Mouse (Mus musculus): ENCODE measurements around the gene Nfib. TPM values are rescaled to one million over a fixed set of nuclear protein-coding genes. Genes with fewer than 3 reads are reported as not detected.

Nfib gene
- polyA plus RNA-seq, 1 experiment = 3.9 TPM

GRCm38 (mm10) chr4:82637633-82638032, 67.9 kb downstream of the Nfib start:
- Histone ChIP-seq H3K4me3 (ENCODE audit: control insufficient read depth, insufficient read depth, low read length) (no peak overlapping the region), H3K36me3 (ENCODE audit: control insufficient read depth, insufficient read depth, low read length) (no peaks in the 10 kb centered on the region), H3K27ac (ENCODE audit: control insufficient read depth, insufficient read depth, low read length) (no peak overlapping the region), H3K4me1 (replicated peaks; ENCODE audit: control insufficient read depth, insufficient read depth, low read length) (no peaks in the 10 kb centered on the region), H3K27me3 (ENCODE audit: control insufficient read depth, insufficient read depth, low read length) (no peaks in the 10 kb centered on the region)
- TF ChIP-seq POLR2A (IDR thresholded peaks at IDR 0.05; ENCODE audit: control insufficient read depth, extremely low read depth, insufficient read depth, low read length, poor library complexity) = no peak
- TF ChIP-seq CTCF (IDR thresholded peaks at IDR 0.05; ENCODE audit: borderline replicate concordance, control insufficient read depth, extremely low read depth, insufficient read depth, low read length, poor library complexity) = no peak
- DNase-seq = no peak
- WGBS = 98% methylated on average over 4 of the region's 4 CpGs

GRCm38 (mm10) chr4:82636658-82637057, 68.9 kb downstream of the Nfib start:
- no peaks in the 10 kb centered on the region for H3K4me1 ChIP-seq (replicated peaks; ENCODE audit: control insufficient read depth, insufficient read depth, low read length)
- no peak for DNase-seq
- H3K4me3 ChIP-seq (ENCODE audit: control insufficient read depth, insufficient read depth, low read length) = no peak overlapping the region
- H3K27me3 ChIP-seq (ENCODE audit: control insufficient read depth, insufficient read depth, low read length) = no peaks in the 10 kb centered on the region
- 90% methylated on average over 5 of the region's 5 CpGs for WGBS
- TF ChIP-seq POLR2A (IDR thresholded peaks at IDR 0.05; ENCODE audit: control insufficient read depth, extremely low read depth, insufficient read depth, low read length, poor library complexity) = no peak
- no peak for TF ChIP-seq CTCF (IDR thresholded peaks at IDR 0.05; ENCODE audit: borderline replicate concordance, control insufficient read depth, extremely low read depth, insufficient read depth, low read length, poor library complexity)
- H3K36me3 ChIP-seq (ENCODE audit: control insufficient read depth, insufficient read depth, low read length) = no peaks in the 10 kb centered on the region
- H3K27ac ChIP-seq (ENCODE audit: control insufficient read depth, insufficient read depth, low read length) = no peak overlapping the region

- H3K36me3 ChIP-seq (ENCODE audit: control insufficient read depth, insufficient read depth, low read length) = no peaks in the 10 kb centered on the region
- H3K4me1 ChIP-seq (replicated peaks; ENCODE audit: control insufficient read depth, insufficient read depth, low read length) = no peaks in the 10 kb centered on the region
- no peak overlapping the region for H3K4me3 ChIP-seq (ENCODE audit: control insufficient read depth, insufficient read depth, low read length)
- 80% methylated on average over 5 of the region's 5 CpGs for WGBS
- H3K27ac ChIP-seq (ENCODE audit: control insufficient read depth, insufficient read depth, low read length) = no peak overlapping the region
- no peak for DNase-seq
- H3K27me3 ChIP-seq (ENCODE audit: control insufficient read depth, insufficient read depth, low read length) = no peaks in the 10 kb centered on the region
- TF ChIP-seq CTCF (IDR thresholded peaks at IDR 0.05; ENCODE audit: borderline replicate concordance, control insufficient read depth, extremely low read depth, insufficient read depth, low read length, poor library complexity) (no peak), POLR2A (IDR thresholded peaks at IDR 0.05; ENCODE audit: control insufficient read depth, extremely low read depth, insufficient read depth, low read length, poor library complexity) (no peak)
Observed at GRCm38 (mm10) chr4:82635881-82636280, 69.7 kb downstream of the Nfib start.

- Histone ChIP-seq H3K27ac (ENCODE audit: control insufficient read depth, insufficient read depth, low read length) (no peak overlapping the region), H3K4me1 (replicated peaks; ENCODE audit: control insufficient read depth, insufficient read depth, low read length) (no peaks in the 10 kb centered on the region), H3K27me3 (ENCODE audit: control insufficient read depth, insufficient read depth, low read length) (no peaks in the 10 kb centered on the region), H3K4me3 (ENCODE audit: control insufficient read depth, insufficient read depth, low read length) (no peak overlapping the region), H3K36me3 (ENCODE audit: control insufficient read depth, insufficient read depth, low read length) (no peaks in the 10 kb centered on the region)
- WGBS = 96% methylated on average over 11 of the region's 11 CpGs
- TF ChIP-seq CTCF (IDR thresholded peaks at IDR 0.05; ENCODE audit: borderline replicate concordance, control insufficient read depth, extremely low read depth, insufficient read depth, low read length, poor library complexity) (no peak), POLR2A (IDR thresholded peaks at IDR 0.05; ENCODE audit: control insufficient read depth, extremely low read depth, insufficient read depth, low read length, poor library complexity) (no peak)
- no peak for DNase-seq
Observed at GRCm38 (mm10) chr4:82635118-82635517, 70.4 kb downstream of the Nfib start.

- 89% methylated on average over 7 of the region's 7 CpGs for WGBS
- Histone ChIP-seq H3K27ac (ENCODE audit: control insufficient read depth, insufficient read depth, low read length) (no peak overlapping the region), H3K36me3 (ENCODE audit: control insufficient read depth, insufficient read depth, low read length) (no peaks in the 10 kb centered on the region), H3K27me3 (ENCODE audit: control insufficient read depth, insufficient read depth, low read length) (no peaks in the 10 kb centered on the region), H3K4me3 (ENCODE audit: control insufficient read depth, insufficient read depth, low read length) (no peak overlapping the region), H3K4me1 (replicated peaks; ENCODE audit: control insufficient read depth, insufficient read depth, low read length) (no peaks in the 10 kb centered on the region)
- DNase-seq = no peak
- TF ChIP-seq CTCF (IDR thresholded peaks at IDR 0.05; ENCODE audit: borderline replicate concordance, control insufficient read depth, extremely low read depth, insufficient read depth, low read length, poor library complexity) = no peak
- no peak for TF ChIP-seq POLR2A (IDR thresholded peaks at IDR 0.05; ENCODE audit: control insufficient read depth, extremely low read depth, insufficient read depth, low read length, poor library complexity)
Observed at GRCm38 (mm10) chr4:82634365-82634764, 71.2 kb downstream of the Nfib start.

- no peaks in the 10 kb centered on the region for H3K27me3 ChIP-seq (ENCODE audit: control insufficient read depth, insufficient read depth, low read length)
- no peak for TF ChIP-seq CTCF (IDR thresholded peaks at IDR 0.05; ENCODE audit: borderline replicate concordance, control insufficient read depth, extremely low read depth, insufficient read depth, low read length, poor library complexity)
- no peaks in the 10 kb centered on the region for H3K36me3 ChIP-seq (ENCODE audit: control insufficient read depth, insufficient read depth, low read length)
- no peak overlapping the region for H3K4me3 ChIP-seq (ENCODE audit: control insufficient read depth, insufficient read depth, low read length)
- H3K4me1 ChIP-seq (replicated peaks; ENCODE audit: control insufficient read depth, insufficient read depth, low read length) = peaks cover 5% of the 10 kb centered on the region
- no peak for DNase-seq
- WGBS = 10% methylated on average over 8 of the region's 8 CpGs
- H3K27ac ChIP-seq (ENCODE audit: control insufficient read depth, insufficient read depth, low read length) = no peak overlapping the region
Observed at GRCm38 (mm10) chr4:82624285-82625045, 81.1 kb downstream of the Nfib start.

GRCm38 (mm10) chr4:82623835-82624234, 81.7 kb downstream of the Nfib start:
- Histone ChIP-seq H3K4me1 (replicated peaks; ENCODE audit: control insufficient read depth, insufficient read depth, low read length) (peaks cover 5% of the 10 kb centered on the region), H3K36me3 (ENCODE audit: control insufficient read depth, insufficient read depth, low read length) (no peaks in the 10 kb centered on the region), H3K27ac (ENCODE audit: control insufficient read depth, insufficient read depth, low read length) (no peak overlapping the region), H3K27me3 (ENCODE audit: control insufficient read depth, insufficient read depth, low read length) (no peaks in the 10 kb centered on the region), H3K4me3 (ENCODE audit: control insufficient read depth, insufficient read depth, low read length) (no peak overlapping the region)
- TF ChIP-seq POLR2A (IDR thresholded peaks at IDR 0.05; ENCODE audit: control insufficient read depth, extremely low read depth, insufficient read depth, low read length, poor library complexity) (no peak), CTCF (IDR thresholded peaks at IDR 0.05; ENCODE audit: borderline replicate concordance, control insufficient read depth, extremely low read depth, insufficient read depth, low read length, poor library complexity) (no peak)
- 13% methylated on average over 4 of the region's 4 CpGs for WGBS
- DNase-seq = no peak

Data from thymus, adult 2 months (tissue).